Mouse (Mus musculus) stomach, postnatal 0 days (tissue): Measurements from ENCODE around the gene Alas2.

Source experiments
- CTCF ChIP-seq: IDR thresholded peaks from 2 replicates; pipeline ENCODE4 v1.5.1; 2016; ENCODE audit warnings: antibody characterized with exemption, low read depth, mild to moderate bottlenecking, moderate library complexity
- EP300 ChIP-seq: optimal IDR thresholded peaks from 2 replicates; pipeline ENCODE3; 2016; ENCODE audit warnings: antibody characterized with exemption

- no peak for TF ChIP-seq CTCF
- TF ChIP-seq EP300, result no peak
Measured at GRCm38 (mm10) chrX:150585116-150585515, 37.9 kb downstream of the Alas2 start.
